7 mouse cellular contexts compared by ENCODE assay signal in genomic region chr12:102702356-102703110, GRCm38 (mm10). TPM values are rescaled to one million over a fixed set of nuclear protein-coding genes. Genes with fewer than 3 reads are reported as not detected.
DNase-seq lines count a peak whose midpoint lies in the region; ATAC-seq lines count a peak whose summit lies in the region.

No protein-coding gene starts in this region.

- H3K27me3 ChIP-seq in forebrain, embryonic 13.5 days: no peaks in the 10 kb centered on the region
- H3K27me3 ChIP-seq in hindbrain, embryonic 14.5 days (ENCODE audit: control insufficient read depth, insufficient read depth, low read length): no peaks in the 10 kb centered on the region
- peaks cover 25% of the 10 kb centered on the region for H3K27me3 ChIP-seq in midbrain, embryonic 10.5 days (ENCODE audit: low read depth, poor library complexity, severe bottlenecking)

- intact Hi-C loops in left cerebral cortex, postnatal 36 days (cut with DNase I): loop anchor here (5.0 kb wide), 1 partner anchor 70 kb away; no protein-coding TSS in a partner anchor

- H3K4me2 ChIP-seq in forebrain, embryonic 13.5 days: peak overlapping the region; percentile 90
- peak overlapping the region; percentile 80 for H3K4me2 ChIP-seq in hindbrain, embryonic 14.5 days (replicated peaks)

- H3K9me3 ChIP-seq in forebrain, embryonic 13.5 days (replicated peaks): no peaks in the 10 kb centered on the region
- no peaks in the 10 kb centered on the region for H3K9me3 ChIP-seq in hindbrain, embryonic 14.5 days (ENCODE audit: control insufficient read depth, low read length)
- H3K9me3 ChIP-seq in midbrain, embryonic 10.5 days (replicated peaks): no peaks in the 10 kb centered on the region

- no peaks in the 10 kb centered on the region for H3K36me3 ChIP-seq in forebrain, embryonic 13.5 days (ENCODE audit: poor library complexity, severe bottlenecking)
- H3K36me3 ChIP-seq in hindbrain, embryonic 14.5 days (replicated peaks; ENCODE audit: control insufficient read depth, insufficient read depth): no peaks in the 10 kb centered on the region
- no peaks in the 10 kb centered on the region for H3K36me3 ChIP-seq in midbrain, embryonic 10.5 days

- peak overlapping the region; percentile 74 for H3K27ac ChIP-seq in forebrain, embryonic 13.5 days
- peak overlapping the region; percentile 38 for H3K27ac ChIP-seq in hindbrain, embryonic 14.5 days
- peak overlapping the region; percentile 76 for H3K27ac ChIP-seq in midbrain, embryonic 10.5 days (replicated peaks)

- peak overlapping the region; percentile 72 for H3K4me3 ChIP-seq in forebrain, embryonic 13.5 days
- H3K4me3 ChIP-seq in hindbrain, embryonic 14.5 days (replicated peaks; ENCODE audit: low read length): peak overlapping the region; percentile 65
- peak overlapping the region; percentile 84 for H3K4me3 ChIP-seq in midbrain, embryonic 10.5 days

- ATAC-seq in forebrain, embryonic 13.5 days: no peak
- ATAC-seq in hindbrain, embryonic 14.5 days (ENCODE audit: low FRiP score): no peak

- peak overlapping the region; percentile 84; the same call in 1 of the 2 replicates for H3K9ac ChIP-seq in forebrain, embryonic 13.5 days
- peak overlapping the region; percentile 18; the same call in 1 of the 2 replicates for H3K9ac ChIP-seq in hindbrain, embryonic 14.5 days

- DNase-seq in MN1 (ENCODE audit: low spot score): peak; percentile 71
- peak; percentile 55 for DNase-seq in c-Kit-negative CD71-positive TER-119-positive erythroid progenitor cells, embryonic 14.5 days (ENCODE audit: low read depth, low spot score)
- DNase-seq in hindbrain, embryonic 14.5 days (ENCODE audit: low spot score): peak; percentile 90
- DNase-seq in left cerebral cortex, postnatal 36 days (ENCODE audit: low spot score in 2 of 2): peak; percentile 53 to 68
- DNase-seq in midbrain, embryonic 10.5 days (ENCODE audit: low spot score): peak; percentile 78
- DNase-seq in spleen, adult 12 weeks (ENCODE audit: low spot score): peak; percentile 57

- 5% methylated on average over 15 of the region's 15 CpGs for WGBS in forebrain, embryonic 13.5 days
- 4% methylated on average over 15 of the region's 15 CpGs for WGBS in hindbrain, embryonic 14.5 days
- 5% methylated on average over 15 of the region's 15 CpGs for WGBS in midbrain, embryonic 10.5 days

- H3K4me1 ChIP-seq in forebrain, embryonic 13.5 days: peaks cover 75% of the 10 kb centered on the region
- H3K4me1 ChIP-seq in hindbrain, embryonic 14.5 days (replicated peaks; ENCODE audit: control insufficient read depth, insufficient read depth, low read length): peaks cover 38% of the 10 kb centered on the region
- peaks cover 81% of the 10 kb centered on the region for H3K4me1 ChIP-seq in midbrain, embryonic 10.5 days

RNA-seq across cellular contexts. Expression of gene Itpk1, which starts 2.2 kb away (rescaled TPM):
- 34.5 and 38.7 TPM in 2 replicates for polyA plus RNA-seq in forebrain, embryonic 13.5 days (2015; fragmentation: Nextera tagmentation; extraction: Ambion mirVana)
- 31.6 and 35.0 TPM in 2 replicates for polyA plus RNA-seq in hindbrain, embryonic 14.5 days (2014; fragmentation: Nextera tagmentation; extraction: Ambion mirVana)
- total RNA-seq in left cerebral cortex, postnatal 36 days (2021): 10 to 100 TPM; 57.6 to 66.4 TPM
- polyA plus RNA-seq in midbrain, embryonic 10.5 days (2016; fragmentation: Nextera tagmentation; extraction: Ambion mirVana): 16.1 and 16.9 TPM in 2 replicates

RNA-seq across cellular contexts. Expression of gene Moap1, which starts 40.9 kb away (rescaled TPM):
- polyA plus RNA-seq in forebrain, embryonic 13.5 days (2015; fragmentation: Nextera tagmentation; extraction: Ambion mirVana): 38.7 and 45.2 TPM in 2 replicates
- 64.6 and 67.3 TPM in 2 replicates for polyA plus RNA-seq in hindbrain, embryonic 14.5 days (2014; fragmentation: Nextera tagmentation; extraction: Ambion mirVana)
- total RNA-seq in left cerebral cortex, postnatal 36 days (2021): 10 to 100 TPM; 28.9 to 30.6 TPM
- polyA plus RNA-seq in midbrain, embryonic 10.5 days (2016; fragmentation: Nextera tagmentation; extraction: Ambion mirVana): 38.4 and 44.6 TPM in 2 replicates

RNA-seq across cellular contexts. Expression of gene Tmem251, which starts 41.0 kb away (rescaled TPM):
- 12.4 and 14.3 TPM in 2 replicates for polyA plus RNA-seq in forebrain, embryonic 13.5 days (2015; fragmentation: Nextera tagmentation; extraction: Ambion mirVana)
- polyA plus RNA-seq in hindbrain, embryonic 14.5 days (2014; fragmentation: Nextera tagmentation; extraction: Ambion mirVana): 11.9 and 12.8 TPM in 2 replicates
- 1 to 10 TPM; 5.4 TPM for total RNA-seq in left cerebral cortex, postnatal 36 days (2021)
- 13.2 and 14.0 TPM in 2 replicates for polyA plus RNA-seq in midbrain, embryonic 10.5 days (2016; fragmentation: Nextera tagmentation; extraction: Ambion mirVana)

RNA-seq across cellular contexts. Expression of gene Gm28051, which starts 55.0 kb away (rescaled TPM):
- not detected in 2 replicates for polyA plus RNA-seq in forebrain, embryonic 13.5 days (2015; fragmentation: Nextera tagmentation; extraction: Ambion mirVana)
- not detected in 2 replicates for polyA plus RNA-seq in hindbrain, embryonic 14.5 days (2014; fragmentation: Nextera tagmentation; extraction: Ambion mirVana)
- not detected for total RNA-seq in left cerebral cortex, postnatal 36 days (2021)
- polyA plus RNA-seq in midbrain, embryonic 10.5 days (2016; fragmentation: Nextera tagmentation; extraction: Ambion mirVana): not detected in 2 replicates

RNA-seq across cellular contexts. Expression of gene Gon7, which starts 55.1 kb away (rescaled TPM):
- 48.1 and 54.9 TPM in 2 replicates for polyA plus RNA-seq in forebrain, embryonic 13.5 days (2015; fragmentation: Nextera tagmentation; extraction: Ambion mirVana)
- polyA plus RNA-seq in hindbrain, embryonic 14.5 days (2014; fragmentation: Nextera tagmentation; extraction: Ambion mirVana): 40.2 and 45.7 TPM in 2 replicates
- total RNA-seq in left cerebral cortex, postnatal 36 days (2021): 10 to 100 TPM; 12.7 to 14.5 TPM
- 50.3 and 52.7 TPM in 2 replicates for polyA plus RNA-seq in midbrain, embryonic 10.5 days (2016; fragmentation: Nextera tagmentation; extraction: Ambion mirVana)
